Mouse (Mus musculus) heart, embryonic 12.5 days (tissue): Measurements from ENCODE around the gene Gm28374. TPM values are rescaled to one million over a fixed set of nuclear protein-coding genes. Genes with fewer than 3 reads are reported as not detected.
"Not testable (repeated sequence)": the region's sequence is repeated elsewhere in the genome, so short reads cannot be mapped to it uniquely, and the experiment has no call there.

ENCODE experiments used
- ATAC-seq: fragments of 200-750 bp; cut with Nextera tagmentation; 2 replicates; pipeline ENCODE4 v1.8.0; 2017; ENCODE audit warnings: moderate TSS enrichment, moderate library complexity; ENCODE audit not compliant: insufficient number of reproducible peaks, low FRiP score
- H3K27ac ChIP-seq: fragments of 300-500 bp; sonication (generic); 2 replicates; pipeline ENCODE4 v1.5.1; 2016; ENCODE audit warnings: mild to moderate bottlenecking, moderate library complexity; ENCODE audit not compliant: poor library complexity, severe bottlenecking
- H3K27me3 ChIP-seq: fragments of 300-500 bp; sonication (generic); replicated peaks from 2 replicates; pipeline ENCODE4 v1.6.1; 2016; ENCODE audit warnings: mild to moderate bottlenecking, moderate library complexity
- H3K36me3 ChIP-seq: fragments of 300-500 bp; sonication (generic); 2 replicates; pipeline ENCODE4 v1.6.1; 2016; ENCODE audit warnings: mild to moderate bottlenecking, moderate library complexity
- H3K4me1 ChIP-seq: fragments of 300-500 bp; sonication (generic); replicated peaks from 2 replicates; pipeline ENCODE4 v1.6.1; 2016; ENCODE audit warnings: mild to moderate bottlenecking
- H3K4me2 ChIP-seq: fragments of 300-500 bp; sonication (generic); 2 replicates; pipeline ENCODE4 v1.6.1; 2016; ENCODE audit warnings: mild to moderate bottlenecking, moderate library complexity
- H3K4me3 ChIP-seq: fragments of 300-500 bp; sonication (generic); 2 replicates; pipeline ENCODE4 v1.5.1; 2016; ENCODE audit warnings: mild to moderate bottlenecking
- H3K9ac ChIP-seq: fragments of 300-500 bp; sonication (generic); 2 replicates; pipeline ENCODE4 v1.6.1; 2016; ENCODE audit warnings: mild to moderate bottlenecking, moderate library complexity
- H3K9me3 ChIP-seq: fragments of 300-500 bp; sonication (generic); replicated peaks from 2 replicates; pipeline ENCODE4 v1.6.1; 2016; ENCODE audit warnings: mild to moderate bottlenecking, moderate library complexity
- WGBS: fragments of 180-500 bp; shearing (Covaris S2); methylation state at CpG from one replicate; pipeline ENCODE4 v1.1.7; 2016; 5-methylcytosine and 5-hydroxymethylcytosine counted together
- polyA plus RNA-seq: library from polyadenylated mRNA; unstranded; fragments of >200 nt; fragmentation: Nextera tagmentation; extraction: Ambion mirVana; gene quantifications from 2 replicates; pipeline ENCODE4 v1.2.1, GENCODE M21; 2016

Gm28374 gene
- polyA plus RNA-seq, 1 experiment from 2014 or later, result 1.3 TPM

DNA sequence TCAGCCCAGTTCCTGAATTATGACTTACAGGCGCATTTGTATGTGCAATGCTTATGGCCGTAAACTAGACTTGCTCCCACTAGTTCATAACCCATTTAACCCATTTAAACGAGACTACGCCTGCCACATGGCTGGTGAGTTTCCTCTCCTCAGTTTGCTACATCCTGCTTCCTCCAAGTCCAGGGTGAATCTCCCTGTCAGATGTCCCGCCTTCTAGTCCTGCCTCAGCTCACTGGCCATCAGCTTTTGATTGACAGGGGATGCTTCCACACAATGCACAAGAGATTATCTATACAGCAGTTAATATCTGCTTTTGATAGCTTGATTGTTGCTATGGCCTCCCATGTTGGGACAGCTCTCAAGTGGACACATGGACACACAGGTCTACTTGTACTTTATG is 27.8 kb downstream of the Gm28374 start:
- H3K4me1 ChIP-seq, result peaks cover 28% of the 10 kb centered on the region
- 80% methylated on average over 5 of the region's 5 CpGs for WGBS
- no peaks in the 10 kb centered on the region for H3K9me3 ChIP-seq
- no peak overlapping the region for H3K9ac ChIP-seq
- no peak for ATAC-seq
- H3K27ac ChIP-seq, result no peak overlapping the region
- peaks cover 78% of the 10 kb centered on the region for H3K36me3 ChIP-seq
- H3K4me2 ChIP-seq, result no peak overlapping the region
- H3K4me3 ChIP-seq, result no peak overlapping the region
- H3K27me3 ChIP-seq, result no peaks in the 10 kb centered on the region

DNA sequence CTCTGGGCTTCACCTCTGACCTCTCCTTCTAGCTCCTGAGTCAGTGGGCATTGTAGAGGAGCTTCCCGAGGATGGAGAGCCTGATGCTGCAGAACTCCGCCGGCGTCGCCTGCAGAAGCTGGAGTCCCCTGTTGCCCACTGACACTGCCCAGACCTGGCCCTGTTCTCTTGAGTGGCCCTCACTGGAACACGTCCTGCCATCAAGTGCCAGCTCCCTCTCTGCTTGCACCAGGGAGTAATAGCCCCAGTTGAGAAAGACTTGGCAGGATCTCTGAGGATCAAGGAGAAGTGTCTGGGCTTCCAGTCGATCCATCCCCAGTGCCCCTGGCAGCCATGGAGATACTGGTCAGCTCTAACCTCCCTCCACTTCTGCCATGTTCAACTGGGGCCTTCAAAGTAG is 29.5 kb downstream of the Gm28374 start:
- no peak for ATAC-seq
- H3K9ac ChIP-seq, result no peak overlapping the region; the same call in 1 of the 2 replicates
- no peaks in the 10 kb centered on the region for H3K9me3 ChIP-seq
- H3K4me1 ChIP-seq, result peaks cover 36% of the 10 kb centered on the region
- H3K27me3 ChIP-seq, result no peaks in the 10 kb centered on the region
- 81% methylated on average over 7 of the region's 7 CpGs for WGBS
- H3K27ac ChIP-seq, result no peak overlapping the region
- H3K4me2 ChIP-seq, result no peak overlapping the region
- H3K4me3 ChIP-seq, result no peak overlapping the region
- H3K36me3 ChIP-seq, result peaks cover 80% of the 10 kb centered on the region

DNA sequence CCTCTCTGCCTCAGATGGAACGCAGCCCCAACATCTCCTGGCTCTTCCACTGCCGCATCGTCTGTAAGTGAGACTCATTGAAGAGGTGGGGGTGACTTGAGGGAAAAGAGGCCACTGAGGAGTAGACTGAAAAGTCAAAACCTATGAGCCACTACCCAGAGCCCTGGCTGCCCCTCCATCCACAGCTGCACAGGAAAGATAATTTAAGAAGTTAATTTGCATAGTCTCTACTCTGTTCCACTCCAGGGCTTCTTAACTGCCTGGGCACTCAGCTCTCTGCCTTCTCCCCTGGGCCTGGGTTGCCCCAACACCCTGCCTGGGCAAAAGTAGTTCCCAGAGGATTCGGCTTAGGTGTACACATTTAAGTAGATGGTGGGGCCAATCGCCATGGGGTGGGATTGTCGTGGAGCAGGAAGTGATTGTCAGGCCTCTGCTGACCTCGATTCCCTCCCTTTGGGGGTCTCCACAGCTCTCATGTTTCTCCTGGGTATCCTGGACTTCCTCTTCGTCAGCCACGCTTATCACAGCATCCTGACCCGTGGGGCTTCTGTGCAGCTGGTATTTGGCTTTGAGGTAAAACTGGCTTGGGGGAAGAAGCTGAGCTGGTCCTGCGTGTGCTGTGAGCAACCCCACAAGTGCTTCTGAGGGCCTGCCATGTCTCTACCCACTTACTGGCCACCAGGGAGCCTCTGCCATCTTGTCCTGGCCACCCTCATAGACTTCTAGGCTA is 33.2 kb downstream of the Gm28374 start:
- Histone ChIP-seq H3K4me1 (peaks cover 26% of the 10 kb centered on the region), H3K4me3 (no peak overlapping the region), H3K4me2 (peak overlapping the region; percentile 93; the same call in 1 of the 2 replicates), H3K9me3 (no peaks in the 10 kb centered on the region), H3K9ac (no peak overlapping the region), H3K36me3 (peaks cover 57% of the 10 kb centered on the region), H3K27me3 (no peaks in the 10 kb centered on the region), H3K27ac (no peak overlapping the region)
- WGBS, result 82% methylated on average over 11 of the region's 11 CpGs
- ATAC-seq, result no peak

DNA sequence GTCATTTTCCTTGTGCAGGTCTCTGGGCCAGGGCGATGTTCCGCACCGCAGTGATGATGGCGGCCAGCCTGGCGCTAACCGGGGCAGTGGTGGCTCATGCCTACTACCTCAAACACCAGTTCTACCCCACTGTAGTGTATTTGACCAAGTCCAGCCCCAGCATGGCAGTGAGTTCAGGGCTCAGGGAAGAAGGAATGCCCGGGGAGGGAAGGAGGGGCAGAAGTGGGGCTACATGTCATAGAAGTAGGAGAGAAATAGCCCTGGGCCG is 34.2 kb downstream of the Gm28374 start:
- Histone ChIP-seq H3K36me3 (peaks cover 46% of the 10 kb centered on the region), H3K4me2 (peak overlapping the region; percentile 93), H3K4me3 (peak overlapping the region; percentile 97), H3K27me3 (no peaks in the 10 kb centered on the region), H3K27ac (no peak overlapping the region), H3K9ac (peak overlapping the region; percentile 97), H3K9me3 (no peaks in the 10 kb centered on the region), H3K4me1 (peaks cover 26% of the 10 kb centered on the region)
- WGBS, result 81% methylated on average over 8 of the region's 8 CpGs
- no peak for ATAC-seq

DNA sequence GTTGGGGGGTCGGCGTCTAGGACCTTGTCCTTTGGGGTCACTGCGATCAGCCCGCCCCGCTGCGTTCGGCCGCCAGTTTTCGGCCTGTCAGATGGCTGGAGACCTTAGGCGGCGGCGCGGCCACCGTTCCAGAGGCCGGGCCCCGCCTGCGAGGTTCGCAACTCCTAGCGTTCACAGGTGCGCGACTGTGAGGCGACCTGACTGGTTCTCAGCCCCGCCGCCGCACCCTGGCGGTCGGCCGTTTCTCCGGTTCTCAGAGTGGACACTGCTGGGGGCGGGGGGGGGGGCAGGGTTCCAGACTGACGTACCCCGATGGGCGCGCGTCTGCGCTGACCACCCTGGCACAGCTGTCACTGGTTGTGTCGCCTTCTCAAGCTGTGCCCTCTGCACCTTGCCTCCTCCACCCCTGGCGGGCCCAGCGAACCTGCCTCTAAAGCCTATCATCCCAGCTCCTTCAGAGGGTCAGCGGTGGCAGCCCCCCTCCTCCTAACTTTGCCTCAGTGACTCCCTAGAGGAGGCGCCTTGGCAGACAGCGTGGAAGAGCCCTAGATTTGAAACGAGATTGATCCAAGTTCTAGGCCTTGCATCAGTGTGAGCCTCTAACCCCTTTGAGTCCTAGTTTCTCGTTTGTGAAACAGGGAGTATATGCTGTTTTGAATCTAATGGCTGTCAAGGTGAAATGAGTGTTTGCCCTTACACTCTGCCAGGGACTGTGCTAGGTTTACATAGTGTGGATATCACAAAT is 34.7 kb downstream of the Gm28374 start:
- 2% methylated on average over 44 of the region's 44 CpGs for WGBS
- Histone ChIP-seq H3K4me3 (peak overlapping the region; percentile 97), H3K4me1 (peaks cover 26% of the 10 kb centered on the region), H3K4me2 (peak overlapping the region; percentile 93), H3K9ac (peak overlapping the region; percentile 97), H3K27me3 (no peaks in the 10 kb centered on the region), H3K27ac (peak overlapping the region; percentile 98), H3K36me3 (peaks cover 41% of the 10 kb centered on the region), H3K9me3 (no peaks in the 10 kb centered on the region)
- ATAC-seq, result peak; percentile 31; the same call in 1 of the 2 replicates

DNA sequence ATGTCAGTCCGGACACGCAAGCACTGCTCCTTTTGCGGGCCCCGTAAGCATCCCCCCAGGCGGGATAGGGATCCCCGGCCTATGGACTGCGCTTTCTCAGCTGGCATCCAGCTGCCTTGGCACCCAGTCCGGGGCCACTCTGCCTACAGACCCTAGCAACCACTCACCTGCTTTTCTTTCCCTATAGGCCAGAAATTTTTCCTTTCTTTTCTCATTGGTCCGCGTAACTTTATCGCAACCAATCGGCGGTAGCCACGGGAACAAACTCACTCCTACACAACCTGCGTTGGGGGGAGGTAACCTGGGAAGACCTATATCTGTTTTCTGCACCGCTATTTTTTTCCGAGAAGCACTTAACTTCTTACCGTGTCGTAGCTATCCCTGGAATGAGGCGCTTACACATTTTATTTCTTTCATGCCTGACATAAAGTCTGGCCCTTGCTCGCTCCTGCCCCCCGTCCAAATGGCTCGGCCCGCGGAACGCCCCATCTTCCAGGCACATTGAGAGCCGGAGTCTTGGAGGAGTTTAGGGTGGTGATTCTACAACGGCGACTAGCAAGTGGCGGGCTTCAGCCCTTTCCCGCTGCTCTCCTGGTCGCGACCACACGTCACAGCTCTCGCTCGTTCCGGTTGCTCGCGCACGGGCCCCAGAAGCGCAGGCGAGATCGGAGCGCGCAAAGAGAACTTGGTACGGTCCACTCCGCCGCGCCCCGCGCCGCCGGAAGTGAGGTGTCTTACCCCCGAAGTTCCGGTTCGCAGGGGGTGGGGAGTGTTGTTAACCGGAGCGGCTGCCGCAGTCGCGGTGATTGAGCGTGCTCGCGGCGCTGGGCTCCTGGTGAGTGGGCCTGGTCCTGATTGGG is 35.5 kb downstream of the Gm28374 start, which contains the start of gene Syvn1:
Syvn1 (plus strand) TSS at position 283 of the 860 bp plus-strand sequence.
- Histone ChIP-seq H3K9me3 (no peaks in the 10 kb centered on the region), H3K27me3 (no peaks in the 10 kb centered on the region), H3K36me3 (peaks cover 33% of the 10 kb centered on the region), H3K27ac (peak within 1 kb of the TSS; percentile 98), H3K4me2 (peak within 1 kb of the TSS; percentile 93), H3K4me3 (peak within 1 kb of the TSS; percentile 97), H3K4me1 (peaks cover 26% of the 10 kb centered on the region), H3K9ac (peak within 1 kb of the TSS; percentile 97)
- WGBS, result 0% methylated on average over 65 of the region's 65 CpGs
- peak; percentile 90 for ATAC-seq

DNA sequence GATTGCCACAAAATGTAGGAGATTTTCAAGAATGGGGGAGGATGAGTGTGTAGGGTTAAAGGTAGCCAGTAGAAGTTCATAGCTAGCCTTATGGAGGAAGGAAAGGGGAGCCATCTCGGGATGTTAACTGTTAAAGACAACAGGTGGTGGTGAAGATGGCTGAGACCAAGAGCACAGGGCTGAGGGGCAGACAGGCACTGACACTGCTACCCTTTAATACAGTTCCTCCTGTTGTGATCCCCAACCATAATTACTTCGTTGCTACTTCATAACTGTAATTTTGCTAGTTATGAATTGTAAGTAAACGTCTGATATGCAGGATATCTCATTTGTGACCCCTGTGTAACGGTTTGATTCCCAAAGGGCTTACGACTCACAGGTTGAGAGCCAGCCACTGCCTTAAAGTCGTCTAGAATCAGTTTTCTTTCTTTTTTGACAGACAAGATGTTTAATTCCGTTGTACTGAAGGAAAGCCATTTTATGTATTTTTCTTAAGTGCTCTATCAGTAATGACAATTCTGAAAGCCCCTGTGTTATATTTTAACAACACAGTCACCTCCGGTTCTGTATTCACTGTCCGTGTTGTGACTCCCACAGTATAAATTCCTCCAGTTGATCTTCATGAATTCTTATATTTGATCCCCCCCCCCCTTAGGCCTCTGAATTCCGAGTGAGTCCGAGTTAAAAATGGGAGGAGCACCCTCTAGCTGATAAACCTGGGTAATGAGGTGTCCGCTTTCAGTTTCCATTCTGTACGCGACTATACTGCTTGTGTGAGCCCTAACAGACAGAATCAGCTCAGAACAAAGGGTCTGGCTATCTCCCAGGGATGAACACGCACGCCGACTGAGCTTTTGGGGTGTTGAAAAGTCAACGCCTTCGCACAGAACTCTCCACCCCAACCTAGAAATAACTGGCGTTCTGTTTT is 36.4 kb downstream of the Gm28374 start:
- peak overlapping the region; percentile 97 for H3K4me3 ChIP-seq
- peaks cover 24% of the 10 kb centered on the region for H3K36me3 ChIP-seq
- no peaks in the 10 kb centered on the region for H3K9me3 ChIP-seq
- peak overlapping the region; percentile 93 for H3K4me2 ChIP-seq
- H3K27ac ChIP-seq, result peak overlapping the region; percentile 98
- 17% methylated on average over 20 of the region's 20 CpGs for whole genome bisulfite sequencing
- peaks cover 26% of the 10 kb centered on the region for H3K4me1 ChIP-seq
- H3K27me3 ChIP-seq, result no peaks in the 10 kb centered on the region
- H3K9ac ChIP-seq, result peak overlapping the region; percentile 74
- ATAC-seq, result peak; percentile 49; the same call in 1 of the 2 replicates

DNA sequence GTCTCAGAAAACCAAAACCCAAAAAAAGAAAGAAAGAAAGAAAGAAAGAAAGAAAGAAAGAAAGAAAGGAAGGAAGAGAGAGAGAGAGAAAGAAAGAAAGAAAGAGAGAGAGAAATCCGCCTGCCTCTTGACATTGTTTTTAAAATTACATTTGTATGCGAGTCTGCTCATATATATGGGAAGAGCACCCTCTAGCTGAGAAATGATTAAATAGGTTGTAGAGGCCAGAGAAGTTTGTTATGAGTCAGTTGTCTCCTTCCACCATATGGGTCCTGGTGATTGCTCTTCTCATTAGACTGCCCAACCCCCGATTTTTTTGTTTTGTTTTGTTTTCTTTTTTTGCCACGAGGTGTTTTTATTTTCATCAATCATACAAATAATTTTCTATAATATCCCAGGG is 38.0 kb downstream of the Gm28374 start:
- not testable (repeated sequence) for H3K4me2 ChIP-seq, H3K9me3 ChIP-seq, ATAC-seq, H3K36me3 ChIP-seq, H3K27me3 ChIP-seq, H3K4me3 ChIP-seq, H3K27ac ChIP-seq, H3K9ac ChIP-seq
- WGBS, result 54% methylated on average over 4 of the region's 4 CpGs
- H3K4me1 ChIP-seq, result peaks cover 26% of the 10 kb centered on the region

DNA sequence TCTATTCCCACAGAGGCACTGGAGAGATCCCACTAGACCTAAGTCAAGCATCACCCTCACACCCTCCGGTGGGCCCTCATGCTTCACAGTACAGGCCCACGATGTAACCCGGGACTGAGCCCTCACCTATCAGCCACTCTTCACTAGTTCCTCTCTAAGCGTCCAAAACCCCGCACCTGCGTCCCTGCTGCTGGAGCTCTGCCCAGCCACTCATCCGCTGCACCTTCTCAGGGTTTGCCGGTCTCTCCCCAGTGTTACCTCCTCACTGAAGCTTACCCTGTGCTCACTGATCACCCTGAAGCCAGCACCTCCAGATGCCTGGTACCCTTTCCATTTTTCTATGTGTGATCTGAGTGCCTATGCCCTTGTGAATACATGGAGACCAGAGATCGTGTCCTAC is 39.8 kb downstream of the Gm28374 start:
- ATAC-seq, result no peak
- Histone ChIP-seq H3K27me3 (no peaks in the 10 kb centered on the region), H3K4me1 (peaks cover 8% of the 10 kb centered on the region), H3K9ac (no peak overlapping the region), H3K36me3 (no peaks in the 10 kb centered on the region), H3K4me3 (no peak overlapping the region), H3K9me3 (no peaks in the 10 kb centered on the region), H3K4me2 (no peak overlapping the region), H3K27ac (no peak overlapping the region)
- WGBS, result 79% methylated on average over 9 of the region's 9 CpGs

DNA sequence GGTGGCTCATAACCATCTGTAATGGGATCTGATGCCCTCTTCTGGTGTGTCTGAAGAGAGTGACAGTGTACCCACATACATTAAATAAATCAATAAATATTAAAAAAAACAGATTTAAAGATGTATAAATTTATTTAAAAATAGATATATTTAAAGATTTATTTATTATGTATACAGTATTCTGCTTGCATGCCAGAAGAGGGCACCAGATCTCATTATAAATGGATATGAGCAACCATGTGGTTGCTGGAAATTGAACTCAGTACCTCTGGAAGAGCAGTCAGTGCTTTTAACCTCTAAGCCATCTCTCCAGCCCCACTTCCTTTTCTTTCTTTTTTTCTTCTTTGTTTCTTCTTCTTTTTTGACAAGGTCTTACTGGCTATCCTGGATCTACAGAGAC is 42.1 kb downstream of the Gm28374 start:
- 0 out of 2 replicates have a peak, but pooled peaks cover under 1% of the 10 kb centered on the region for H3K4me1 ChIP-seq
- H3K4me3 ChIP-seq, result no peak overlapping the region
- H3K27me3 ChIP-seq, result no peaks in the 10 kb centered on the region
- H3K9me3 ChIP-seq, result no peaks in the 10 kb centered on the region
- no peak overlapping the region for H3K27ac ChIP-seq
- H3K36me3 ChIP-seq, result no peaks in the 10 kb centered on the region
- H3K4me2 ChIP-seq, result no peak overlapping the region
- no peak for ATAC-seq
- H3K9ac ChIP-seq, result no peak overlapping the region
